Mouse (Mus musculus): ENCODE data around the gene Arglu1.

DNA sequence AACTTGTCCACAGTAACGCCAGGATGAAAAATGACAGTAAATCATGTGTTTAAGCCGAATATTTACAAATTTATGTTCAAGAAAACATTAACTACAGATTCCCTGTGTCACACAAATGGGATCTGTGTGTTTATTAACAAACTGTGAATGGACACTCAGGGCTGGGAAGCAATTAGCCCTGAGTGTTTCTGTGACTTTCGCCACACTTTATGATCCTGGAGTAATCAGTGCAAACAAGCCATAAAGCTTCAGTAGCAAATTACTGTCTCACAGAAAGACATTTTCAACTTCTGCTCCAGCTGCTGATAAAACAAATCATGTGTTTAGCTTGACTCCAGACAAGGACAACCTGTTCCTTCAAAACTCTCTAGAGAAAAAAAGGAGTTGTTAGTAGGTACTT is 7.6 kb downstream of the Arglu1 start:
- TF ChIP-seq POLR2A (IDR thresholded peaks at IDR 0.05; ENCODE audit: low read depth, low read length): no peak
- no peak for TF ChIP-seq CTCF (IDR thresholded peaks at IDR 0.05; ENCODE audit: extremely low read depth, insufficient read depth, insufficient read length, insufficient replicate concordance)
